Mouse (Mus musculus): Measurements from ENCODE around the gene Vasn. TPM values are rescaled to one million over a fixed set of nuclear protein-coding genes. Genes with fewer than 3 reads are reported as not detected.

Vasn gene
- total RNA-seq, 1 experiment: 8.7 TPM

- peaks cover 29 to 82% of the 10 kb centered on the region in 2 experiments for H3K4me1 ChIP-seq (ENCODE audit: control insufficient read depth in 2 of 2, insufficient read depth in 2 of 2, low read length in 2 of 2, poor library complexity in 1 of 2)
- no peak overlapping the region for H3K27ac ChIP-seq (ENCODE audit: insufficient read depth, low read depth, low read length, poor library complexity, severe bottlenecking)
- peaks cover 11% of the 10 kb centered on the region for H3K36me3 ChIP-seq (ENCODE audit: control insufficient read depth, insufficient read depth, low read length, poor library complexity, severe bottlenecking)
- DNase-seq (ENCODE audit: low read depth, low spot score): no peak
- H3K9me3 ChIP-seq (ENCODE audit: control insufficient read depth, insufficient read depth, low read depth, low read length): no peaks in the 10 kb centered on the region
- in situ Hi-C loops (cut with MboI; ENCODE audit: low sequenced_read_pairs in 2 of 2, unreplicated experiment in 2 of 2): no loop called here
- TF ChIP-seq CHD2 (IDR thresholded peaks at IDR 0.05; ENCODE audit: low read depth, low read length): no peak
- no peak for TF ChIP-seq ZNF384 (IDR thresholded peaks at IDR 0.05; ENCODE audit: low read depth, low read length)
- TF ChIP-seq MAFK (IDR thresholded peaks at IDR 0.05; ENCODE audit: insufficient read depth, low read depth, low read length): no peak
- no peak for TF ChIP-seq ZC3H11A (IDR thresholded peaks at IDR 0.05; ENCODE audit: borderline replicate concordance, low read depth, low read length)
- no peak for TF ChIP-seq HCFC1 (IDR thresholded peaks at IDR 0.05; ENCODE audit: borderline replicate concordance, insufficient read depth, low read length)
- no peak overlapping the region for H3K9ac ChIP-seq (ENCODE audit: insufficient read depth, low read depth, low read length, poor library complexity, severe bottlenecking)
- H3K4me3 ChIP-seq (ENCODE audit: insufficient read depth in 1 of 2, low read depth in 1 of 2, low read length in 2 of 2, poor library complexity in 1 of 2, severe bottlenecking in 1 of 2): no peak overlapping the region
Measured at GRCm38 (mm10) chr16:4604293-4604837, 35.4 kb upstream of the Vasn start.

- Histone ChIP-seq H3K9me3 (ENCODE audit: control insufficient read depth, insufficient read depth, low read depth, low read length) (no peaks in the 10 kb centered on the region), H3K27ac (ENCODE audit: insufficient read depth, low read depth, low read length, poor library complexity, severe bottlenecking) (no peak overlapping the region), H3K9ac (ENCODE audit: insufficient read depth, low read depth, low read length, poor library complexity, severe bottlenecking) (no peak overlapping the region), H3K4me1 (ENCODE audit: control insufficient read depth in 2 of 2, insufficient read depth in 2 of 2, low read length in 2 of 2, poor library complexity in 1 of 2) (peaks cover 21 to 71% of the 10 kb centered on the region in 2 experiments), H3K4me3 (ENCODE audit: insufficient read depth in 1 of 2, low read depth in 1 of 2, low read length in 2 of 2, poor library complexity in 1 of 2, severe bottlenecking in 1 of 2) (no peak overlapping the region), H3K36me3 (ENCODE audit: control insufficient read depth, insufficient read depth, low read length, poor library complexity, severe bottlenecking) (peaks cover 18% of the 10 kb centered on the region)
- in situ Hi-C loops (cut with MboI; ENCODE audit: low sequenced_read_pairs in 2 of 2, unreplicated experiment in 2 of 2): no loop called here
- DNase-seq (ENCODE audit: low read depth, low spot score): no peak
- TF ChIP-seq CHD2 (IDR thresholded peaks at IDR 0.05; ENCODE audit: low read depth, low read length) (no peak), HCFC1 (IDR thresholded peaks at IDR 0.05; ENCODE audit: borderline replicate concordance, insufficient read depth, low read length) (no peak), MAFK (IDR thresholded peaks at IDR 0.05; ENCODE audit: insufficient read depth, low read depth, low read length) (no peak)
Measured at GRCm38 (mm10) chr16:4605514-4606131, 34.1 kb upstream of the Vasn start.

- no peak overlapping the region for H3K4me3 ChIP-seq (ENCODE audit: insufficient read depth in 1 of 2, low read depth in 1 of 2, low read length in 2 of 2, poor library complexity in 1 of 2, severe bottlenecking in 1 of 2)
- in situ Hi-C loops (cut with MboI; ENCODE audit: low sequenced_read_pairs in 2 of 2, unreplicated experiment in 2 of 2): no loop called here
Measured at GRCm38 (mm10) chr16:4606431-4607084, 33.2 kb upstream of the Vasn start.

GRCm38 (mm10) chr16:4607818-4608531 is 31.8 kb upstream of the Vasn start:
- H3K4me1 ChIP-seq (ENCODE audit: control insufficient read depth in 2 of 2, insufficient read depth in 2 of 2, low read length in 2 of 2, poor library complexity in 1 of 2): peaks cover 12 to 53% of the 10 kb centered on the region in 2 experiments
- TF ChIP-seq ZNF384 (IDR thresholded peaks at IDR 0.05; ENCODE audit: low read depth, low read length) (no peak), MAFK (IDR thresholded peaks at IDR 0.05; ENCODE audit: insufficient read depth, low read depth, low read length) (no peak), ZC3H11A (IDR thresholded peaks at IDR 0.05; ENCODE audit: borderline replicate concordance, low read depth, low read length) (peak; percentile 94)
- peak; percentile 71 for DNase-seq (ENCODE audit: low read depth, low spot score)
- no peaks in the 10 kb centered on the region for H3K9me3 ChIP-seq (ENCODE audit: control insufficient read depth, insufficient read depth, low read depth, low read length)
- no peak overlapping the region for H3K9ac ChIP-seq (ENCODE audit: insufficient read depth, low read depth, low read length, poor library complexity, severe bottlenecking)
- H3K4me3 ChIP-seq (ENCODE audit: insufficient read depth in 1 of 2, low read depth in 1 of 2, low read length in 2 of 2, poor library complexity in 1 of 2, severe bottlenecking in 1 of 2): no peak overlapping the region
- peak overlapping the region; percentile 5; the same call in 1 of the 2 replicates for H3K27ac ChIP-seq (ENCODE audit: insufficient read depth, low read depth, low read length, poor library complexity, severe bottlenecking)
- in situ Hi-C loops (cut with MboI; ENCODE audit: low sequenced_read_pairs in 2 of 2, unreplicated experiment in 2 of 2): no loop called here
- H3K36me3 ChIP-seq (ENCODE audit: control insufficient read depth, insufficient read depth, low read length, poor library complexity, severe bottlenecking): peaks cover 29% of the 10 kb centered on the region

More at GRCm38 (mm10) chr16:4606431-4607084, 33.2 kb upstream of the Vasn start:
- no peak for DNase-seq (ENCODE audit: low read depth, low spot score)
- no peak overlapping the region for H3K27ac ChIP-seq (ENCODE audit: insufficient read depth, low read depth, low read length, poor library complexity, severe bottlenecking)
- H3K36me3 ChIP-seq (ENCODE audit: control insufficient read depth, insufficient read depth, low read length, poor library complexity, severe bottlenecking): peaks cover 26% of the 10 kb centered on the region
- H3K9me3 ChIP-seq (ENCODE audit: control insufficient read depth, insufficient read depth, low read depth, low read length): no peaks in the 10 kb centered on the region
- peaks cover 18 to 62% of the 10 kb centered on the region in 2 experiments for H3K4me1 ChIP-seq (ENCODE audit: control insufficient read depth in 2 of 2, insufficient read depth in 2 of 2, low read length in 2 of 2, poor library complexity in 1 of 2)
- no peak for TF ChIP-seq CHD2 (IDR thresholded peaks at IDR 0.05; ENCODE audit: low read depth, low read length)
- no peak for TF ChIP-seq ZNF384 (IDR thresholded peaks at IDR 0.05; ENCODE audit: low read depth, low read length)
- no peak for TF ChIP-seq MAFK (IDR thresholded peaks at IDR 0.05; ENCODE audit: insufficient read depth, low read depth, low read length)
- TF ChIP-seq ZC3H11A (IDR thresholded peaks at IDR 0.05; ENCODE audit: borderline replicate concordance, low read depth, low read length): no peak
- TF ChIP-seq HCFC1 (IDR thresholded peaks at IDR 0.05; ENCODE audit: borderline replicate concordance, insufficient read depth, low read length): no peak
- H3K9ac ChIP-seq (ENCODE audit: insufficient read depth, low read depth, low read length, poor library complexity, severe bottlenecking): no peak overlapping the region

Data from ES-E14 (cell line).